Mouse (Mus musculus): ENCODE data around the gene Ttl. TPM values are rescaled to one million over a fixed set of nuclear protein-coding genes. Genes with fewer than 3 reads are reported as not detected.

Gene Ttl
- polyA plus RNA-seq, 1 experiment from 2014 or later = 18.1 TPM

GRCm38 (mm10) chr2:129132231-129132630 lies 66.5 kb downstream of the Ttl start:
- Histone ChIP-seq H3K9me3 (0 out of 2 replicates have a peak, but pooled peaks cover 6% of the 10 kb centered on the region), H3K27me3 (no peaks in the 10 kb centered on the region), H3K4me2 (no peak overlapping the region), H3K4me1 (peaks cover 15% of the 10 kb centered on the region), H3K36me3 (replicated peaks) (peaks cover 34% of the 10 kb centered on the region), H3K9ac (no peak overlapping the region), H3K4me3 (replicated peaks) (no peak overlapping the region), H3K27ac (no peak overlapping the region)
- no peak for ATAC-seq (ENCODE audit: low FRiP score)
- WGBS = 95% methylated on average over 7 of the region's 7 CpGs

DNA sequence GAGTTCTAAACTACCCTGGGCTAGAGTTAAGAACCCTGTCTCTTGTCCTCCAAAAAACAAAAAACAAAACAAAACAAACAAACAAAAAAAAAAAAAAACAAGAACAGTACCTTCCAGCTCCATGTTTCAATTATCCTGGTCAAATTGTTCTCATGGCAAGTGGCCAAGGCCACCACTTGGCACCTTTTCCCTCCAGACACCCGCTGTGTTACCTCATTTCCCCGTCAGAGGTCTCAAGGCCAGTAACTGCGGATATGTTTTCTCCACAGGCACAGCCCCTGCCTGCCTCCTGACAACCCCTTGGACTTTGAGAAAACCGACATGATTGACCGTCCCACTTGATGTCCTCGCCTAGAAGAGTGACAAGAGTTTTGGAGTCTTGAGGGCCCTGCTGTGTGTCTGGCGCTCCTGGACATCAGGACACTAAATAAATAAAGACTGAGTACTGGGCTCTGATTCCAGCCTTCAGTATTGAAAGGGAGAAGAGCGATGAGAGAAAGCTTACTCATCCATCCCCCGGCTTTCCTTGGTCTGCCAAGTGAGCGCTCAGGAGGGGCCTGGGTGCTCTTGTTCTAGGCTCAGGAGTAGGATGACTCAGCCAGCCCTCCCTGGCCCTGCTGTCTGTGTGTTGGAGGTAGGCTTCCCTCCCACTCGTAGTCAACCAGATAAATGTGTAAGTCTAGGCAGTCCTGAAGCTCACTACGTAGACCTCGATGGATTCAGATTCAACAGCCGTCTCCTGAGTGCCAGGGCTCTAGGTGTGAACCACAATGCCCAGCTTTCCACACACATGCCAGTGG lies 67.5 kb downstream of the Ttl start:
- no peak overlapping the region for H3K4me3 ChIP-seq (replicated peaks)
- no peak overlapping the region for H3K9ac ChIP-seq
- no peak overlapping the region for H3K27ac ChIP-seq
- 96% methylated on average over 14 of the region's 14 CpGs for WGBS
- H3K9me3 ChIP-seq = 0 out of 2 replicates have a peak, but pooled peaks cover 6% of the 10 kb centered on the region
- ATAC-seq (ENCODE audit: low FRiP score) = no peak
- peaks cover 30% of the 10 kb centered on the region for H3K36me3 ChIP-seq (replicated peaks)
- H3K27me3 ChIP-seq = no peaks in the 10 kb centered on the region
- H3K4me2 ChIP-seq = no peak overlapping the region
- peaks cover 15% of the 10 kb centered on the region for H3K4me1 ChIP-seq

DNA sequence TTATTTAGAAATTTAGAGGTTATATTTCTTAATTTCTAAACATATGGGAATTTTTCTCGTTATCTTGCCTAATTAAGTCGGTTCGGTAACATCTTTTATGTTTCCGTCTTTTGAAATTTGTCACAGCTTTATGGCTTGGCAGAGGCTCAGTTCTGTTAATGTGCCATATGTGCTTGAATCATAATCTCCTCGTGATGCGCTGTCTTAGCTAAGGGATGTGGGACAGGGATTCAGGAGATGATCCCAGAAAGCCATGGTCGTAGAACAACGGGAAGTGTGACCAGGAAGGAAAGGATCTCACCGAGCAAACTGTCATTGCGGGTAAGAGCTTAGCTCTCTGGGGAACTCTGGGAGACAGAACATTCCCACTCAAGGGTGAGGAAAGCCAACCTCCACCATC lies 74.2 kb downstream of the Ttl start:
- Histone ChIP-seq H3K27me3 (no peaks in the 10 kb centered on the region), H3K4me2 (no peak overlapping the region), H3K9me3 (no peaks in the 10 kb centered on the region), H3K4me3 (replicated peaks) (no peak overlapping the region), H3K36me3 (replicated peaks) (no peaks in the 10 kb centered on the region), H3K27ac (no peak overlapping the region), H3K9ac (no peak overlapping the region), H3K4me1 (no peaks in the 10 kb centered on the region)
- 82% methylated on average over 10 of the region's 10 CpGs for WGBS
- ATAC-seq (ENCODE audit: low FRiP score) = no peak

Other genes starting within 250 kb of the Ttl start
- 29.3 and 30.8 TPM in 2 replicates for gene Tmem87b, start 247.8 kb upstream of the Ttl start, polyA plus RNA-seq (2016; fragmentation: Nextera tagmentation; extraction: Ambion mirVana)
- 1.5 and 1.9 TPM in 2 replicates for gene Fbln7, start 203.0 kb upstream of the Ttl start, polyA plus RNA-seq (2016; fragmentation: Nextera tagmentation; extraction: Ambion mirVana)
- 8.7 and 10.5 TPM in 2 replicates for gene Zc3h8, start 121.9 kb upstream of the Ttl start, polyA plus RNA-seq (2016; fragmentation: Nextera tagmentation; extraction: Ambion mirVana)
- gene Zc3h6, start 98.5 kb upstream of the Ttl start, polyA plus RNA-seq (2016; fragmentation: Nextera tagmentation; extraction: Ambion mirVana) = 4.0 and 4.5 TPM in 2 replicates
- gene Gm10762, start 98.2 kb upstream of the Ttl start, polyA plus RNA-seq (2016; fragmentation: Nextera tagmentation; extraction: Ambion mirVana) = 29.1 and 30.7 TPM in 2 replicates
- 0.20 and 0.21 TPM in 2 replicates for gene Vinac1, start 17.8 kb upstream of the Ttl start, polyA plus RNA-seq (2016; fragmentation: Nextera tagmentation; extraction: Ambion mirVana)
- 27.1 and 27.9 TPM in 2 replicates for gene Polr1b, start 35.1 kb downstream of the Ttl start, polyA plus RNA-seq (2016; fragmentation: Nextera tagmentation; extraction: Ambion mirVana)
- 21.8 and 23.3 TPM in 2 replicates for gene Chchd5, start 63.8 kb downstream of the Ttl start, polyA plus RNA-seq (2016; fragmentation: Nextera tagmentation; extraction: Ambion mirVana)
- 61.6 and 63.1 TPM in 2 replicates for gene Slc20a1, start 132.8 kb downstream of the Ttl start, polyA plus RNA-seq (2016; fragmentation: Nextera tagmentation; extraction: Ambion mirVana)
- gene Ckap2l, start 231.3 kb downstream of the Ttl start, polyA plus RNA-seq (2016; fragmentation: Nextera tagmentation; extraction: Ambion mirVana) = 60.1 and 67.2 TPM in 2 replicates
- 0.18 and 0.21 TPM in 2 replicates for gene Il1a, start 244.0 kb downstream of the Ttl start, polyA plus RNA-seq (2016; fragmentation: Nextera tagmentation; extraction: Ambion mirVana)

All from forebrain, embryonic 12.5 days (tissue).